Mouse (Mus musculus): Measurements from ENCODE around the gene Ttc7b.
A peak's percentile ranks its signal among the peaks of the same experiment; 100 is the strongest.

The Ttc7b gene

DNA sequence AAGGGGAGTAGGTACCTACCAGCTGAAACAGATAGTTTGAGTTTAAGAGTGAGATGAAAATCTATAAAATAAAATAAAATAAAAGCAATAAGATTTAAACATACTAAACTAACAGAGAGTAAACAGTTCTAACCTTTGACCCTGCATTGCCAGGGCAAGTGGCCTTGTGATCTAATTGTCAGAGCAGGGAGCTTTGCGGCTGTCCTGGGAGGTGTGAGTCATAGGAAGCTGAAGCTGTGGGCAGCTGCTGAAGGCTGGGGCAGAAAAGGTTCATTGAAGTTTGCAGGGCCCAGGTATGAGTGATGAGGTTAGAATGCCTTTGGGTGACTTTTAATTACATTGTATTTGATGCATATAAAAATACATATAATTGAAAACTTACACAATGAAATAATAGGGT lies 5.3 kb upstream of the Ttc7b start:
- no peak for DNase-seq (ENCODE audit: low spot score)

DNA sequence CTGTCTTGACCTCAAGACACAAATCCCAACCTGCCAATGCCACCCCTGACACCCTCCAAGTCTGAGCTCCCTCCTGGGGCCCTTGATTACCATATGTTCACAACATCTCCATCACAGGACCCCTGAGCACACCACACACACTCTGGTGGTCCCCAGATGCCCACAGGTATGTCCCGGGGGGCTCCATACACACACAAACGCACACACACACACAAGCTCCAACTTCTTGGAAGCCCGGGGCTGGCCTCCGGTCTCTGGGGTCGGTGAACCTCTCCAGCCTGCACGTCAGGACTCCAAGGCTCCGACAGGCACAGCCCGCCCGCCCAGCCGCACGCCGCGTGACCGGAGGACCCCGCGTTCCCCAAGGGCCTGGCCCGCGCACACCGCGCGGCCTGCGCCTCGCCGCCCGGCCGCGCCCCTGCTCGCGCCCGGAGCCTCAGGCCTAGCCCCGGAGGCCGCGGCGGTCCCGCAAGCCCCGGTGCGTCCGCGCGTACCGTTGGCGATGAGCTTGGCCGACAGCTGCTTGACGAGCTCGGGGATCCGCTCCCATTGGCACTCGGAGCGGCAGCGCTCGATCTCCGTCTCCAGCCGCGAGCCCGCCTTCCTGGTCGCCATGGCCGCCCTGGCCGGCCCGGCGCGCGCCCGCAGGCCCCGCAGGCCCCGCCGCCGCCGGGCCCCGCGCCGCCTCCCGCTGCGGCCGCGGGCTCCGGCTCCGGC lies 391 bp downstream of the Ttc7b start:
- peak; percentile 69 for DNase-seq (ENCODE audit: low spot score)

DNA sequence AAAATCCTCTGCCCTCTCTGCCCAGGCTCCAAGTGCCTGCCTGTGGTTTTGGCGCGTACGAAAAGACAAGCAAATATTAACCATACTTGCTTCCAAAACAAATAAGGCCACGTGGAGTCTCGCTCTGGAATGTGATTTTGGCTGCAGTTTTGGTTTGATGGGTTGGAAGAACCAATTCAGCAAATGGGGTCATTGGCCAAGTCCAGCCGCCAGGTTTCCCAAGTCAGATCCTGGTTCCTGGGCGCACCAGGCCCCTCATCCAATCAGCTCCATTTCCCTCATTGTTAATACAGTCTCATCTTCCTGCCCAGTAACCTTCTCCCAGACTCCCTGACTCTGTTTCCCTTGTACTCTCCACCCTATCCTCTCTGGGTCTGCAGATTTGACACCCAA lies 946 bp downstream of the Ttc7b start:
- DNase-seq (ENCODE audit: low spot score), result no peak

DNA sequence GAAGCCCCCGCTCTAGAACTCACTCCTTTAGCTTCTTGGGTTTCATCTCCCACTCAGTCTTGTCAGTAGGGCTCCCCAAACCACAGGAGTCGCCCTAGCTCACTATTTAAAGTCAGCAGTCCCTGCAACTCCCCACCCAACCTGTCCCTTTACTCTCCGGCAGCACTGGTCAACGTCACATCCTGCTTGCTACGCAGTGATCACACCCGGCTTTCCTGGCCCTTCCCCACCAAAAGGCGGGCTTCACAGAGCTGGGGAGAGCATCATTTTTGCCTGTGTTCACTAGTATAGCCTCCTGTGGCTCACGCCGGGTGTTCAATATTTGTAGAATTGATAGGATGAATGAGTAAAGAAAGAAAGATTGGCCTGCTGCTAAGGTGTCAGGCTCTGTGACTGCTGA lies 3.3 kb downstream of the Ttc7b start:
- DNase-seq (ENCODE audit: low spot score), result no peak

DNA sequence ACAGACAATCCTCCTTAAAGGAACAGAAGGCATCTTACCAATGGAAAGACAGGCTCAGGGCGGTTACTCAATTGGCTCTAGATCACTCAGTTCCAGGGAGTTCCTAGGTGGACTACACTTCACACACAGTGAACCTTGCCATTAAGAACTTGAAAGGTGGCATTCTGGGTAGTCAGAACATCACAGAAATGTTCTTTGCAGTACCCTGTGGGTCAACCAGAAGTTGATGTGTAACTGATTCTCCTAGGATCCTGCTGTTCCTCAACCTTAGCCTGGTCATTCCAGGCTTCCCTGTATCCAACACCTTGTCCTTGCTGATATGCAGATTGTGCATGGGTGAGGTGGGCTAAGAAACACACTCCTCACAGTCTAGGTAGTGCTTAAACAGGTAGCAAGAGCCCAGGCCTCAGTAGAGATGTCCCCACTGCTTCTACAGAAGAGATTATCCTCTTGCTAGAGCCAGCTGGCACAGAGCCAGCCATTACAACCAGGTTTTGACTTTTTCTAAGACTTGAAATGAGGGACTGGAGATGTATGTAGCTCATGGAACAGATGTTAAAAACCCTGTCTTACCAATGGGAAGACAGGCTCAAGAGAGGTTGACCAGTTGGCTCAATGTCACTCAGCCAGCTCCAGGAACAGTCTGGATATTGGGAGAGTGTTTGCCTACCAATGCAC lies 4.3 kb downstream of the Ttc7b start:
- no peak for DNase-seq (ENCODE audit: low spot score)

DNA sequence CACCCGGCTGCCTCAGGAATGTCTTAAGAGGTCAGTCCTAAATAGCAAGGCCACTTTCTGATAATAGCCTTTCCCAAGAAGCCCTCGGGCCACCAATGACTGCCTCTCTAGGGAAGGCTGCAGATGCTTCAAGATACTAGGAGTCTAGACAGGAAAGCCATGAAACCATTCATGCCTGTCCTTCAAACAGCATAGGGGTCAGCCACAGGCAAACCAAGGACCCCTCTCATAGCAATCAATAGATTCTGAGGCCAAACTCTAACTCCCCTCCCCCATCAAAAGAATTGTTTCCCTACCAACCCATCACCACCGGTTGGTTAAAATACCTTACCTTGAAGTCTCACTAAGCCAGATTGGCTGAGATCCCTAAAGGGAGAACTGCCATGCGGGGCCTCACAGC lies 5.1 kb downstream of the Ttc7b start:
- no peak for DNase-seq (ENCODE audit: low spot score)

DNA sequence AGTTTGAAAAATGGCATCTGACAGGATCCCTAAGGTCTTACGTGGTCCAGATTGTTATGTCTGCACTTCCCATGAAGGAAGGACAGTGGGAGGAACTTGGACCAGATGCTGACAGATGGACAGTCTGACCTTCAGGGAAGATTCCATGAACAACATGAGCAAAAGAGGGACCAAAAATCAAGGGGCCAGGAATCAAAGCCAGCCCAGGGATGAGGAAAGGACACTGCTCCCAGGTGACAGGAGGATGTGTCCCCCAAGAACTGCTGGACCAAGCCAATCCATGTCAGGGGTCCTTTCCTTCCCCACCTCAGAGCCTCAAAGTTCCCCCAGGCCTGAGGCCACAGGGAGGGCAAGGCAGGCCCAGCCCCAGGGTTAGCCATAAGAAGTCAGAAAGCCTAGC lies 6.0 kb downstream of the Ttc7b start:
- no peak for DNase-seq (ENCODE audit: low spot score)

DNA sequence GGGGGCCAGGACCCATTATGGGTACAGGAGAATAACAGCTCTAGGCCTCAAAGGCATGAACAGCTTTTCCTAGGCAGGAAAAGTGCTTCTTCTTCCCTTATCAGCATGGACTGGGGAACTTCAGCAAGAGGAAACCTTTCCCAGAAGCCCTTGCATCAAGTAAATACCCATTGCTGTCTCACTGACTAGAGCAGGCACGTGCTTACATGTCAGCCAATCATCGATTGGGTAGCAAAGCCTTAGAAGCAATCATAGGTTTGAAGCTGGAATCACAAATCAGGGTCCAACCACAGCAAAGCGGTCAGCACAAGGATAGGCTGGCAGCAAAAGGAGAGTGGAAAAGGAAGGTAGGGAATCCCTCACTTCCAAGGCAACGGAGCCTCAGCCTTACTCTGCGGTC lies 7.5 kb downstream of the Ttc7b start:
- DNase-seq (ENCODE audit: low spot score), result no peak

DNA sequence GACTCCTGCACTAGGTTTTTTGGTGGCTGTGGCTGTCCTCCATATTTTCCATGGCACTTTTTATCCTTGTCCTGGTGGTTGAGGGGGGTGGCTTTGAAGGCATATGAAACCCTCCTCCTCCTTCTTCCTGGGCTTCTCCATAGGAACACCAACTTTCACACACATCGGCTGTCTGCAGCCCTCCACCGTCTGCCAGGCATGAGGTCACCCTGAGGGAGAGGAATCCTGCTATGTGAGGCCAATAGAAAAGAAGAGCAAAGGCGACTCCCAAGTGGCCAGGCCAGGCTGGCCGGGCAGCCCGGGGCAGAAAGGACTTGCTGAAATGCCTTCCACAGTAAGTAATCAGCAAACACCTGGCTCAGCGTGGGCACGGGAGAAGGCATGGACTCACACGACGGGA lies 8.0 kb downstream of the Ttc7b start:
- no peak for DNase-seq (ENCODE audit: low spot score)

DNA sequence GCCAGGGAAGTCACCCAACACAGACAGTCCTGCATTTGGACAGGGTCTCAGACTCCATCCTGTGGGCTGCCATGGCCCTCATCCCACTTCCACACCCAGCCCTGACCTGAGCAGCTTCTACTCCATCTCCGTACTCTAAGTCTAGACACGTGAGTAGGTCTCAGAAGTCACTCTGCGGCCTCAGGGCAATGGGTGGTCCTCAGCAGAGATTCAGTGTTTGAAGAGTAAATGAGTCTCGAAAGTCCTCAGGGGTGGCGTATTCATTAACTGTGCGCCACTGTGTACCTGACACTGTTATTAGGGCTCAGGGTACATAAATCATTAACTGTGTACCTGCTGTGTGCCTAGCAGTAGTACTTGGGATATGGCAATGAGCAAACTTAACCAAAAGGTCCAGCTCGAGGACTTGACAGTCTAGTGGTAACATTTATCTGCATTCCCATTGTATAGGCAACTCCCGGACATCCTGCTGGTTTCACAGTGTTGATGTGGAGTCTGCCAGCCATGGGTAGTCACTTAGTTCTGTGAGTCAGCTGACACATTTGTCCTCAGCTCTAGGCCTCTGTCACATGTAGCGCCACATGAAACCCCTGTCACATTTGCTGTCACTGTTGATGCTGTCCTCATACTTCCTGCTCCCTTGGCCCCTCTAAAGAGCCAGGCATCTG lies 10.9 kb downstream of the Ttc7b start:
- DNase-seq (ENCODE audit: low spot score), result peak; percentile 76

DNA sequence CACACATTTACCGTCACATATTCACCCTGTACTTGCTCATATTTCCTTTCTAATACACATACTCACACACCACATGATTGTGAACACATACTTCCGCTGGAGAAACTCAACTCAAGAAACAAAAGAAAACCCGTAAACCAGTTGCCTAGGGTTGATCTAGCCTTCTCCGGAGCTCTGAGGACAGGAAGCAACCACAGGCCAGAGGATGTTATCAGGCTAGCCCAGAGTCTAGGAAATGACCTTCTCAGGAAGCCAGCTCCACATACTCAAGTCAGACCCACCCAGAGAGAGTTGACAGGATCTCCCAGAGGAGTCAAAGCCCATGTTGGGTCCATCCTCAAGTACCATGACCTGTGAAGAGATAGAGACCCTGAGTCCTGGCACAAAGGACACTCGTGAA lies 12.0 kb downstream of the Ttc7b start:
- no peak for DNase-seq (ENCODE audit: low spot score)

DNA sequence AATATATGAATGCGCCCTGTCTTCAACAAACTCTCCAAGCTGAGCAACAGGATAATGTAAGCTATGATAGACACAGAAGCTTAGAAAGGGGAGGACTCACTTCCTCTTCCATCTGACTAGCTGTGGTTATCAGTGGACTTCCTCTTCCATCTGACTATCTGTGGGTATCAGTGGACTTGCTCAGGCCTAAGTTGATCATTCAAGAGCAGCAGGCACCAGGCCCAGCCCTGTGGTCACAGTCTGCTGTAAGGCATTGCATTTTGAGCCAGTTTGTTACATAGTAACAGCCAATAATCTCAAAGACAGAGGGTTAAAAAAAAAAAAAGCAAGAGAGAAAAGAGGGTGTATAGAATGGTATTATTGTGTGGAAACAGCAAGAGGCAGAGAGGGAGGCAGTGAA lies 15.1 kb downstream of the Ttc7b start:
- no peak for DNase-seq (ENCODE audit: low spot score)

DNA sequence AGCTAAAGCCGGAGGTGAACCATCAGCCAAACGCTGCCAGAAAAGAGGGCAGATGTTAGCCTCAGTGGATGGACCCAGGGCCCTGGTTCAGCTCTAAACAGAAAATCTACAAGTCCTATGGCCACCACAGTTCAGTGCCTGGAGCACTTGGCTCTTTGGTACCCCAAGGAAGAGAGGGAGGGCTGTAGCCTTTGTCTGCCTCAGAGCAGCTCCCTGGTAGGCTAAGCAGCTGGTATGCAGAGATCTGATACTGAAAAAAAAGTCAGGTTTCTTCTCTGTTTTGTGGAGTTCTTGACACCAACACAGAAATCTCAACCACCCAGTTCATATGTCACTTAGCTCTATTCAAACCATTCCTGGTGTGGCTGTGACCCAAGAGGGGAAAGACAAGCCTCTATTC lies 16.0 kb downstream of the Ttc7b start:
- DNase-seq (ENCODE audit: low spot score), result no peak

DNA sequence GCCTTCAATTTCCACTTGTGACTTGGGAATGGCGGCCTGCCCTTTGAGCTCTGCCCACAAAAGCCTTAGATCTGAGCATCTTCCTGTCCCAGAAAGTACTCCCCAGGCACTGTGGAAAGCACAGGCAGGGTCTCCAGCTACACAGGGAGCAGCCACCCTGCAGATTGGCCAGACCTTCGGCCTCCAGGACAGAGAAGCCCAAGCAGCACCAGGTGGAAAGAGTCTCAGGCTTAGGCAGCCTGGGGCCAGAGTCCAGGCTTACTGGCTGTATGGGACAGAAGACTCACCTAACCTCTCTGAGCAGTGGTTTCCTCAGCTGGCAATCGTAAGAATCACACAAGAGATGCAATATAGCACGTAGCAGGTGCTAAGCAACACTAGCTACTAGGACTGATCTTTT lies 17.0 kb downstream of the Ttc7b start:
- peak; percentile 50 for DNase-seq (ENCODE audit: low spot score)

DNA sequence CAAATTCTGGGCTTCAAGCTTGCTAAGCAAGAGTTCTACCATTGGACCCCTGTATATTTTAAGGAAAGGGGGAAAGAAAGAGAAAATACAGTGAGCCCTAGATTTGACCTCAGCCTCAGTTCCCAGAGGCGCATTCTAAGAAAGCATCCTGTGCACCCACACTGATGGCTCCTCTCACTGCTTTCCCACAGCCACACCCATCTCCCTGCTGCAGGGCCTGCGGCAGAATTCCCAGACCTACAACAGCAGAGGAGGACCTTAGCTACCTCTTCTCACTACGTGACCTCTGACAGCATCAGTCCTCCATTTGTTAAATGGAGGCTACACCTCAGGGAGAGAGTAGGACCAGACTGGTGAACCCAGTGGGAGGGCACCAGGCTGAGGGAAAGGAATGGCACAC lies 18.1 kb downstream of the Ttc7b start:
- DNase-seq (ENCODE audit: low spot score), result no peak

DNA sequence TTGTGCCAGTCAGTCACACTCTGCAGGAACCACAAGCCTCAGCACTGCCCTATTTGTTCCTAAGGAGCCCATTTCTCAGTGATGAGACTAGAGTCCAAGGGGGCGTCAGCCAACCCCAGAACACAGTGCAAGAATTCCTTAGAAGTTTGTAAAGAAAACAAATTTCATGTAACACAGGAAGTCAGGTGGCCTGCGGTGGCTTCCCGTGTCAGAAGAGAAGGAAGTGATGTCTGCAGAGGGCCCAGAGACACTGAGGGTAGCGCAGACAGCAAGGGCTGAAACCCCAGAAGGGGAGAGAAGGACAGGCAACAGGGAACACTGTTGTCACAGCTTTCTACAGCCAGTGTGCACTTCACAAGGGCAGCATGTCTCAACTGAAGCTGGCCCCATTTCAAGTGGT lies 19.4 kb downstream of the Ttc7b start:
- DNase-seq (ENCODE audit: low spot score), result no peak

DNA sequence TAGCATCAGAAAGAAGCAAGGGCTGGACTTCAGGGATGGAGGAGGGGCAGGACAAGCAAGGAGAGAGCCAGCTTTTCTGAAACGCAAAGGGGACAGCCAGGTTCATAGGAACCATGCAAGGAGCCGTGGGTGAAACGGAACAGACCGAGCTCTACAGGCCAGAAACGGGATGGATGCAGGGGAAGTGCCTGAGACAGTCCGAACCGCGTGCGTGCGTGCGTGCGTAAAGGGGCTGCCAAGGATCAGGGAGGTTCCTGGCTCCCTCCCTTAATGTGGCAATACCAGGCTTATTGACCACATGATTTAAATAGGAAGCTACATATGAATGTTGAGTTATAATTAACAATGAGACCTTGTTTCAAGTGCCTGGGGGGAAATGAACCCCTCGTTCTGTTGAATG lies 21.2 kb downstream of the Ttc7b start:
- DNase-seq (ENCODE audit: low spot score), result no peak

DNA sequence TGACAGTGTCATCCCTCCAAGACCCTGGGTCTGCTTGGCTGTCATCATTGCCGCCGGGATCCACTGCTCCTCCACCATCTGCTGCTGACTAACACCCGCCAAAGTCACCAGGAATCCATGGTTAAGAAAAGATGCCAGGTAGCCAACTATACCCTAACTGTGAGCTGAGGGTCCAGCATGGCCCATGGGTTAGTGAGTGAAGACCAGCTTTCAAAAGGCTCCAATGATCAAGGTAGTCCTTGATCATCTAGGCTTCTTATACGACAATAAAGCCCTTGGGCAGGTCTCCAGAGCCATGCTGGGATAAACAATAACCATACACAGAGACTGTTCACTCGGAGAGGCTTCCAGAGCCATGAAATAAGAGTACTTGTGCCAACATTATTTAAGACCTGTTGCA lies 22.6 kb downstream of the Ttc7b start:
- DNase-seq (ENCODE audit: low spot score), result no peak

DNA sequence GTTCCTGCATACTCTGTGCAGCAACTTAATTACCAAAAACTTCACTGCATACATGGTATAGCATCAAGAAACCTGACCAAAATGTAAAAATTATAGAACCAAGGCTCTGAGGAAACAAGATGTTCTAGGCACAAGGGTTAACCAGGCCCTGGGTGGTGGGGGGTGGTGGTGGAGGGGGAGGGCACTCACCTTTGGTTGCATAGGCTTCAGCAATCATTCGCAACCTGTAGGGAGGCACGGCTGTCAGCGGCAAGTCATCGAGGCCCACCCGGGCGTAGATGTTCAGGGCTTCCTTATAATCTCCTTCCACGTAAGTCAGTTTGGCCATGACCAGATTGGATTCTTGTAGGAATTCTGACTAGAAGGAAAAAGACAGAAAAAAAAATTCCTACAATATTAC lies 25.5 kb downstream of the Ttc7b start:
- no peak for DNase-seq (ENCODE audit: low spot score)

DNA sequence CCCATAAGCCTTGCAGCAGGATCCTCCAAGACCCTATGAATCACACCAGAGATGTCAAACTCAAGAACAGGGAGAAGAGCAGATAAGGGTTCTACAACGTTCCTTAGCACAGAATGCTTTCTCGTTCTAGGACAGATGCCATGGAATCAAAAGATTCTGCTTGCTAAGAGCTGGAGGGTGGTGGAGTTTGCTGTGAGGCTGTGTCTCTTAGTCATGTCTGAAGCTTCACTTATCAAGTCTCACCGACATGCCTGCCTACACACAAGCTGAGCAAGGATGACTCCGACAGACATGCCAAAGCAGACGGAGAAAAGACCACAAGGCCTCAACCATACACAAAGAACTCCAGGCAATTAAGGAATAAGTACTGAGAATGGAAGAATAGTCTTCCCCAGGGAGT lies 27.4 kb downstream of the Ttc7b start:
- DNase-seq (ENCODE audit: low spot score), result no peak

DNA sequence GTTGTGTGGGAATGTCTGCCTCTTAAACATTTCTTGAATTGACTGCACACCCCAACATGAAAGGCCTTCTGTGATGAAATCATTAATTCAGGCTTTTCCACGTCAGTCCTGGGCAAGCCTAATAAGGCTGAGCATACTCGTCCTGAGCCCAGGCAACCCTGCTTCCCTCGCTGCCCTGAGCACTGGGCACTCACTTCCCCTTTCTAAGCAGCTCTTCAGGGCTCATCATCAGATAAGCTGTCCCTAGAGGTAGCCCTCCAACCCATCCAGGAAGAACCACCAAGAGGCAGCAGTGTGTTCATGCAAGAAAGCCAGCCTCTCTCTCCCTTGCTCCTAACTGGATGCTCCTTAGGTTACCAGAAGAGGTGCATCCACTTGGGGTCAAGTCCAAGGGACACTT lies 27.9 kb downstream of the Ttc7b start:
- no peak for DNase-seq (ENCODE audit: low spot score)

DNA sequence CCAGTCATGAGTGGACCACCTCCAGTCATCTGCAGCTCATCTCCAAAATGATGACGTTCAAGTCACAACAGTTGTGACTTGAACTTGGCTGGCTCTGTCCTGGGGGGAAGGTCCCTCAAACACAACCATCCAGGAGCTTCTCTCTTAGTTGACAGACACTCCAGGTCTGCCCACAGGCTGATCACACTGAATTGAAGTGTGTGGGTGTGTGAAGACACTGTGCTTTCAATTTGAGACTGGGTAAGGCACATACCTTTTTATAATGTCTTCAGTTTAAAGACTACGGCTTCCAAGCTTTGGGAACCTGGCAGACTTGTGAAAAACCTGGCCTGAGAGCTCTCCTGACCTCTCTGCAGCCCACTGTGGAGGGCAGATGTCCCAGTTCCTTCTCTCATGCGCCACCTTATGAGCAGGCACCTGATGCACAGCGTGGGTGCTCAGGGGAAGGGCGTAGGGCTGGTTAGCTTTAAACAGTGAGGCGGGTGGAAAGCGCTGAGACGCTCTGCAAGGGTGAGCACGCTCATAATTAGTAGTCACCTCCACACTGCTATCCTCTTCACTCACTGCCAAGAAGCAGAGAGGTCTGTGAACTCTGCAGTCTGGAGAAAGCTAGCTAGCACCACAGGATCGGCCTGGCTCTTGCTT lies 28.5 kb downstream of the Ttc7b start:
- no peak for DNase-seq (ENCODE audit: low spot score)

DNA sequence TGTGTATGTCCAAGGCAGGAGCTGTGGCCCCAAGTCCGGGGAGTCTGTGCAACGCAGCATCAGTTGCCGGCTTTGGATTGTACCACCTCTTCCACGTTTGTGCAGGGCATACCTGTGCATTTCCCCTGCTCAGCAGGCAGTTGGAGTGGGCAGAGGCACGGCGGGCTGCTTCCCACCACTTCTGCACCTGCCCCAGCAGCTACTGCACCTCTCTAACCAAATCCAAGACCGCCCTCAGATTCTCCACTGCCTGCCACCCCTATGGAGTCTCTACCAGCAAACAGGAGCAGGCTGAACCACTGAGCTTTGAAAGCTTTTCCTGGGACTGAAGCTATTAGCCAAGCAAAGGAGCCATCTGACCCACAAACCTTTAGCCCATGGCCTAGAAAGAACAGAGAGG lies 30.8 kb downstream of the Ttc7b start:
- no peak for DNase-seq (ENCODE audit: low spot score)

Data from yolk sac, embryonic 10.5 days (tissue).